Mouse (Mus musculus): Measurements from ENCODE around the gene Lrrc8b. TPM values are rescaled to one million over a fixed set of nuclear protein-coding genes. Genes with fewer than 3 reads are reported as not detected.
A peak's percentile ranks its signal among the peaks of the same experiment; 100 is the strongest.

Lrrc8b gene
- 100 to 1,000 TPM; 128 to 139 TPM for total RNA-seq (2021)

GRCm38 (mm10) chr5:105415198-105415791, at the start of gene Lrrc8b:
TSS of gene Lrrc8b (plus strand) at chr5:105415775.
- intact Hi-C loops (cut with DNase I), result no loop called here
- peak; percentile 62 to 93 for DNase-seq (ENCODE audit: extremely low spot score in 1 of 2, low spot score in 2 of 2)

DNA sequence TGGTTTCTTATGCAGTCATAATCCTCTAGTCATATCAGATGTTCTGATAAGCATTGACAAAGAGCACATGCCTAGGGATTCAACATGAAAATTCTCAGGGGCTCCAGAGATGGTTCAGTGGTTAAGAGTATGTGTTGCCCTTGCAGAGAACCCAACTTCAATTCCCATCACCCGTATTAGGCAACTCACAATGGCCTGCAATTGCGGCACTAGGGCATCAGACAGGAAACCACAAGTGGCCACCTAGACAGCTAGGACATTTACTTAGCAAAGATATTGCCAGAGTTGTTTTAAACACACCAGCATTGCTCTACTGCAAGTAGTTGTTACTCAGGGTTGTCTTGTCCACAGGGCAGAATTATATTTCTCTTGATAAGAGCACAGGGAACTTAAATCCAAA, 34.1 kb upstream of the Lrrc8b start:
- intact Hi-C loops (cut with DNase I), result no loop called here

DNA sequence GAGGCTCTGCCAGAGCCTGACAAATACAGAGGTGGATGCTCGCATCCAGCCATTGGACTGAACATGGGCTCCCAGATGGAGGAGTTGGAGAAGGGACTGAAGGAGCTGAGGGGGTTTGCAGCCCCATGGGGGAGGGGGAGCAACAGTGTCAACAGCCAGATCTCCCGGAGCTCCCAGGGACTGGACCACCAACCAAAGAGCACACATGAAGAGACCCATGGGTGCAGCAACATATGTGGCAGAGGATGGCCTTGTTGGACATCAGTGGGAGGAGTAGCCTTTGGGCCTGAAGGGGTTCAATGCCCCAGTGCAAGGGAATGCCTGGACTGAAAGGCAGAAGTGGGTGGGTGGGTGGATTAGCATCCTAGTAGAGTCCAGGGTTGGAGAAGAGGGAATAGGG, 25.2 kb upstream of the Lrrc8b start:
- intact Hi-C loops (cut with DNase I), result no loop called here
- no peak for DNase-seq (ENCODE audit: extremely low spot score in 1 of 2, low spot score in 2 of 2)

More for the DNA sequence above, 34.1 kb upstream of the Lrrc8b start:
- no peak for DNase-seq (ENCODE audit: extremely low spot score in 1 of 2, low spot score in 2 of 2)

GRCm38 (mm10) chr5:105393731-105394130, 21.8 kb upstream of the Lrrc8b start:
- intact Hi-C loops (cut with DNase I), result no loop called here
- DNase-seq (ENCODE audit: extremely low spot score in 1 of 2, low spot score in 2 of 2), result no peak

GRCm38 (mm10) chr5:105395188-105395587, 20.4 kb upstream of the Lrrc8b start:
- intact Hi-C loops (cut with DNase I), result no loop called here
- DNase-seq (ENCODE audit: extremely low spot score in 1 of 2, low spot score in 2 of 2), result no peak

- DNase-seq (ENCODE audit: extremely low spot score in 1 of 2, low spot score in 2 of 2), result no peak
- intact Hi-C loops (cut with DNase I), result no loop called here
These were observed 16.6 kb upstream of the Lrrc8b start for GRCm38 (mm10) chr5:105398966-105399365.

DNA sequence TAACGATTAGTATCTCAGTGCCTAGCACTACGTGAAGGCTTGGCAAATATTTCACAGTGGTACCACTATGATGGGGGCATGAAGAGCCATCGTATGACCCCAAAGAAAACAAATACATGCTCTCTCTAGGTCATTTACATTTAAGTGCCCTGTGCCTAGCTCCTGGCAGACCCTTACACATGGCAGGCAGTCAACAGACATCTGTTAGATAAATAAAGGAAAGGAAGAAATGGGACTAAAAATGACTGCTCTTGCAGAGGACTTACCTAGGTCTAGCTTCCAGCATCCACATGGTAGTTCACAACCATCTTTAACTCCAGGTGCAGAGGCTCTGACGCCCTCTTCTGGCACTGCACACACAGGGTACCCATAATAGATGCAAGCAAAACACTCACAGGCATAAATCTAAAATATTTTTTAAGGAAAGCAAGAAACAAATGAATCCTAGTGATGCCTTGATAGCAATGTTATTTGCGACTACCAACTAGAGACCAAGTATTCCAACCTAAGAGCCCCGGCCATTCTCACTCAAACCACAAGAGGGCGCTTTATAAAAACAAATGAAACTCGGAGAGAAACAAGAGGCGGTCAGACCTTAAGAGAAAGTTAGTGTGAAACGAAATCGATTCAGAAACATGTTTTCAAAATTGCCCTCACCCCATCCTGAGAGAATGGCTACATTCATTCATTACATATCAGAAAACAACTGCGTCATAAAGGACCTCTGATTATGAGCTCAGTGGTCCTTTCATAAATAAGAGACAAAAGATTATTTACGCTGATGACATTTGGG, 15.7 kb upstream of the Lrrc8b start:
- DNase-seq (ENCODE audit: extremely low spot score in 1 of 2, low spot score in 2 of 2), result peak; percentile 70 to 79
- intact Hi-C loops (cut with DNase I), result no loop called here

GRCm38 (mm10) chr5:105400424-105401375, 14.9 kb upstream of the Lrrc8b start:
- intact Hi-C loops (cut with DNase I), result no loop called here

DNA sequence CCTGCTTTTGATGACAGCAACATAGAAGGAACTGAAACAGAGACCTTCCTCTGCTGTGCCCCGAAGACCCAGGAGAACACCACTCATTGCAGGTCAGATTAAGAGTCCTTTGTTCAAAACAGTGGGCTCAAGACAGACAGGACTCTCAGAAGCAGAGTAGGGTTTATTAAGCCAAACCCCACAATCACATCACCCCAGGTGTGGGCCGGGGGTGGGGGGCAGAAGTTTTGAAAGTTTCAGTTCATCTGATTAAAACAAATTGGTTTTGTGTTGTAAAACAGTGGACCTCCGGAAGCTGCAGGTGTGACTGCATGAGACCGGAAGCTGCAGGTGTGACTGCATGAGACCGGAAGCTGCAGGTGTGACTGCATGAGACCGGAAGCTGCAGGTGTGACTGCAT, 14.0 kb upstream of the Lrrc8b start:
- intact Hi-C loops (cut with DNase I), result no loop called here

More at GRCm38 (mm10) chr5:105400424-105401375, 14.9 kb upstream of the Lrrc8b start:
- no peak for DNase-seq (ENCODE audit: extremely low spot score in 1 of 2, low spot score in 2 of 2)

GRCm38 (mm10) chr5:105404961-105405360, 10.6 kb upstream of the Lrrc8b start:
- intact Hi-C loops (cut with DNase I), result loop anchor here (2.0 kb wide), 2 partner anchors 250 to 464 kb away; no protein-coding TSS in a partner anchor
- peak; percentile 69 to 84 for DNase-seq (ENCODE audit: extremely low spot score in 1 of 2, low spot score in 2 of 2)

More for the DNA sequence above, 14.0 kb upstream of the Lrrc8b start:
- no peak for DNase-seq (ENCODE audit: extremely low spot score in 1 of 2, low spot score in 2 of 2)

GRCm38 (mm10) chr5:105407661-105408060, 7.9 kb upstream of the Lrrc8b start:
- intact Hi-C loops (cut with DNase I), result no loop called here
- DNase-seq (ENCODE audit: extremely low spot score in 1 of 2, low spot score in 2 of 2), result no peak

GRCm38 (mm10) chr5:105409092-105409491, 6.5 kb upstream of the Lrrc8b start:
- intact Hi-C loops (cut with DNase I), result no loop called here
- DNase-seq (ENCODE audit: extremely low spot score in 1 of 2, low spot score in 2 of 2), result no peak

- intact Hi-C loops (cut with DNase I), result loop anchor here (5.0 kb wide), 1 partner anchor 82 kb away; no protein-coding TSS in a partner anchor
- no peak for DNase-seq (ENCODE audit: extremely low spot score in 1 of 2, low spot score in 2 of 2)
These were observed 4.9 kb upstream of the Lrrc8b start for GRCm38 (mm10) chr5:105410521-105411293.

DNA sequence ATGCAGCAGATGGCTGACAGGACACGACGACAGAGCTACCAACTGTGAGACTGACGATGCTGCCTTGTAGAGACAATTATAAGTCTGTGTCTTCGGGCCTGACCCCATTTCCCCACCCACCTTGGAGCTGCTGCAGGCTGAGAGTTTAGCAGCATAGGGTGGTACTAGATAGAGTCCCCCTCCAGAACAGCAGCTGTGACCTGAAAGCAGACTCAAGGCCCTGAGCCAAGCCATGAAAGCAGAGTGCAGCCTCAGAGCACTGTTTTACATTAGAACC, 4.3 kb upstream of the Lrrc8b start:
- intact Hi-C loops (cut with DNase I), result loop anchor here (5.0 kb wide), 1 partner anchor 81 kb away; no protein-coding TSS in a partner anchor
- no peak for DNase-seq (ENCODE audit: extremely low spot score in 1 of 2, low spot score in 2 of 2)

DNA sequence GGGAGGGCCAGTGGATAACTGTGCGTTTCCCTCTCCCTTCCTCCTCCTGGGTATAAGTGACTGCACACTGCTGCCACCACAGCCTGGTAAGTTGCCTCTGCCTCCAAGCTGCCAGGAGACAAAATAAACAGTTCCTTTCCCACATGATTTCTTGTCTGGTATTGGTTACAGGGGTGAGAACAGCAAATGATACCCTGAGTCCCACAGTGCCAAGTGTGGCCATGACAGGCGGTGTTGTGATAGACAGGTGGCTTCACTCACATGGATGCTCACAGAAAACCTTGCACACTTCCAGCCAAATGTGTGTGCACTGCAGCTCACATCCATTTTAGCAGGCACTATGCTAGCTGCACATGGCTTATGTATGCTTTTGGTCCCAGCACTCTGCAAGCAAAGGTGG, 3.8 kb upstream of the Lrrc8b start:
- intact Hi-C loops (cut with DNase I), result loop anchor here (5.0 kb wide), 1 partner anchor 81 kb away; no protein-coding TSS in a partner anchor
- no peak for DNase-seq (ENCODE audit: extremely low spot score in 1 of 2, low spot score in 2 of 2)

GRCm38 (mm10) chr5:105412634-105413033, 2.9 kb upstream of the Lrrc8b start:
- intact Hi-C loops (cut with DNase I), result loop anchor here (5.0 kb wide), 1 partner anchor 80 kb away; no protein-coding TSS in a partner anchor
- no peak for DNase-seq (ENCODE audit: extremely low spot score in 1 of 2, low spot score in 2 of 2)

DNA sequence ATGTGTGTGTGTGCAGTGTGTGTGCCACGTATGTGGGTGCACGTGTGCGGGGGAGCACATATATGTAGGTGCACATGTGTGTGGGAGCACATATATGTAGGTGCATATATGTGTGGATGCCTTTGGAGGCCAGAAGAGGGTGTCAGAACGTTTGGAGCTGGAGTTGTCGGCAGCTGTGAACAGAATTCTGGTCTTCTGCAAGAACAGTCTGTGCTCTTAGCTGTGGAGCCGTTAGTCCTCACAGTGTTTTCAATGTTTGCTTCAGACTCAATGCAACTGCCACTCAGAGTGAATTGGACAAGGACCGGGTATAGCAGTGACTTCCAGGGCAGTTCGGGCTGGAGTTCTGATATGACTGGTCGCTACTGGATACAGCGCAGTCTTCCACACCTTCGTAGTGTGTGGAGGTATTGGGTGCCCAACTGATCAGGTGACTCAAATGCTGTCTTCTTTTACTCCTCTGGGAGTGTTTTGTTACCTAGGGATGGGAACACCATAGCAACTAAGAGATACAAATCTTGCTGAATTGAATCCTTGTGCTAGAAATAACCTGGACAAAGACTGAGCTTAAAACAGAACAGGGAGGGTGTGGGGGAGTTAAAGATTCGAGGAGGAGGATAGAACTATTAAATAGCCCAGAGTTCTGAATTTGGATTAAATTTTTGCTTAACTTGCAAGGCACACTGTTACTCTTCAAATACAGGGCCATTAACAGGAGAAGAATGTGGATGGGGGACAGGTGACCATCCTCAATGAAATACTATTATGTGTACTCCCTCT, 1.0 kb upstream of the Lrrc8b start:
- no peak for DNase-seq (ENCODE audit: extremely low spot score in 1 of 2, low spot score in 2 of 2)
- intact Hi-C loops (cut with DNase I), result loop anchor here (5.0 kb wide), 1 partner anchor 78 kb away; no protein-coding TSS in a partner anchor
